Mouse (Mus musculus): ENCODE data around the gene Nckap5. TPM values are rescaled to one million over a fixed set of nuclear protein-coding genes. Genes with fewer than 3 reads are reported as not detected.

The Nckap5 gene
- polyA plus RNA-seq, 1 experiment from 2014 or later, result 10.1 TPM

DNA sequence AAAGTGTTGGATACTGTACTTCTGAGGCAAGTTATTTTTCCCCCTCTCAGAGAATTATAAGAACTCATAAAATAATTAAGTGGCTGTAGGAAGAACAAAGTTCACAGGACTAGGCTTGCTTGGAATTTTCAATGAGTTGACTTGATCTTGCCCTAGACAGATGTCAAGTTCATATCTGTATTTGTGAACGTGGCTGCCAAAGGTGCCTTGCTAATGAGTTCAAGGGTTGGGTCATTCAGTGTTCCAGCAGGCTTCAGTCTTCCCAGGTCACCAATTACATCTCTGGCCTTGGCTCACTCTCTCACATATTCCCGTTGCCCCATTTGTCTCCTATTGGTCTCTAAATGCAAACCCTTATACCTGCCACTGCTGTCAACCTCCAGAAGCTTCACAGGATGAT lies 846.0 kb downstream of the Nckap5 start:
- H3K4me1 ChIP-seq (replicated peaks; ENCODE audit: control insufficient read depth, insufficient read depth, low read length), result no peaks in the 10 kb centered on the region
- no peak for DNase-seq (ENCODE audit: low spot score)
- no peaks in the 10 kb centered on the region for H3K27me3 ChIP-seq (replicated peaks; ENCODE audit: control insufficient read depth, insufficient read depth, low read length)
- no peak overlapping the region for H3K27ac ChIP-seq (ENCODE audit: low read depth)
- H3K36me3 ChIP-seq (ENCODE audit: control insufficient read depth, insufficient read depth, low read length), result no peaks in the 10 kb centered on the region
- WGBS, result 52% methylated on average over 2 of the region's 2 CpGs
- no peak overlapping the region for H3K9ac ChIP-seq (ENCODE audit: low read length)
- no peak overlapping the region for H3K4me2 ChIP-seq (ENCODE audit: low read length)
- H3K4me3 ChIP-seq (ENCODE audit: low read depth, low read length), result no peak overlapping the region
- H3K9me3 ChIP-seq (ENCODE audit: control insufficient read depth, low read length), result no peaks in the 10 kb centered on the region
- no peak for ATAC-seq (replicated peaks; ENCODE audit: low FRiP score, low TSS enrichment, low read depth)

GRCm38 (mm10) chr1:125974649-125975048 lies 856.0 kb downstream of the Nckap5 start:
- no peaks in the 10 kb centered on the region for H3K9me3 ChIP-seq (ENCODE audit: control insufficient read depth, low read length)
- no peak overlapping the region for H3K9ac ChIP-seq (ENCODE audit: low read length)
- no peak for ATAC-seq (replicated peaks; ENCODE audit: low FRiP score, low TSS enrichment, low read depth)

GRCm38 (mm10) chr1:125971933-125972332 lies 858.7 kb downstream of the Nckap5 start:
- no peaks in the 10 kb centered on the region for H3K4me1 ChIP-seq (replicated peaks; ENCODE audit: control insufficient read depth, insufficient read depth, low read length)
- H3K27me3 ChIP-seq (replicated peaks; ENCODE audit: control insufficient read depth, insufficient read depth, low read length), result no peaks in the 10 kb centered on the region
- no peak overlapping the region for H3K4me2 ChIP-seq (ENCODE audit: low read length)
- H3K36me3 ChIP-seq (ENCODE audit: control insufficient read depth, insufficient read depth, low read length), result no peaks in the 10 kb centered on the region
- no peak for ATAC-seq (replicated peaks; ENCODE audit: low FRiP score, low TSS enrichment, low read depth)
- no peaks in the 10 kb centered on the region for H3K9me3 ChIP-seq (ENCODE audit: control insufficient read depth, low read length)
- WGBS, result 63% methylated on average over 6 of the region's 6 CpGs
- H3K27ac ChIP-seq (ENCODE audit: low read depth), result no peak overlapping the region
- no peak for DNase-seq (ENCODE audit: low spot score)
- no peak overlapping the region for H3K4me3 ChIP-seq (ENCODE audit: low read depth, low read length)
- H3K9ac ChIP-seq (ENCODE audit: low read length), result no peak overlapping the region

More at GRCm38 (mm10) chr1:125974649-125975048, 856.0 kb downstream of the Nckap5 start:
- no peak overlapping the region for H3K4me2 ChIP-seq (ENCODE audit: low read length)
- no peak overlapping the region for H3K4me3 ChIP-seq (ENCODE audit: low read depth, low read length)
- H3K27ac ChIP-seq (ENCODE audit: low read depth), result no peak overlapping the region
- no peak for DNase-seq (ENCODE audit: low spot score)
- WGBS, result 78% methylated on average over 3 of the region's 3 CpGs
- no peaks in the 10 kb centered on the region for H3K27me3 ChIP-seq (replicated peaks; ENCODE audit: control insufficient read depth, insufficient read depth, low read length)
- no peaks in the 10 kb centered on the region for H3K4me1 ChIP-seq (replicated peaks; ENCODE audit: control insufficient read depth, insufficient read depth, low read length)
- no peaks in the 10 kb centered on the region for H3K36me3 ChIP-seq (ENCODE audit: control insufficient read depth, insufficient read depth, low read length)

GRCm38 (mm10) chr1:125967671-125968070 lies 862.9 kb downstream of the Nckap5 start:
- no peak for ATAC-seq (replicated peaks; ENCODE audit: low FRiP score, low TSS enrichment, low read depth)

DNA sequence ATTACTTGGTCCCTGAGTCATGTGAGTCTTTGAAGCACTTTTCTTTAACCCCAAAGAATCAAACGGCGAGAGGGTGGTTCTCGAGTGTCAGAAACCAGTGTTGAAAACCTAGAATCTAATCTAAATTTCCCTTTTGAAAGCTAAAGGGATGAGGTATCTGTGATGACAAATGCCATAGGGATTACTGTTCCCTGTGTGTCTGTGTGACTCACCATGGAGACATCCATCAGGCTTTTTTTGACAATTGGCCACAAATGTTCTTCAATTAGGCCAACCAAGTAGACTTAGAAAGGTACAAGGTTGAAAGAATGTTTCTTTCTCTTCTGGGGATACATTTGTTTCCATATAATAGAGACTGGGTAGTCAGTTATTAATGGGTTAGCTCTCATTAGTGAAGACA lies 879.6 kb downstream of the Nckap5 start:
- H3K4me2 ChIP-seq (ENCODE audit: low read length), result no peak overlapping the region
- H3K9me3 ChIP-seq (ENCODE audit: control insufficient read depth, low read length), result no peaks in the 10 kb centered on the region
- no peak overlapping the region for H3K4me3 ChIP-seq (ENCODE audit: low read depth, low read length)
- no peaks in the 10 kb centered on the region for H3K36me3 ChIP-seq (ENCODE audit: control insufficient read depth, insufficient read depth, low read length)
- no peaks in the 10 kb centered on the region for H3K27me3 ChIP-seq (replicated peaks; ENCODE audit: control insufficient read depth, insufficient read depth, low read length)
- H3K27ac ChIP-seq (ENCODE audit: low read depth), result no peak overlapping the region
- WGBS, result 86% methylated on average over 3 of the region's 3 CpGs
- H3K9ac ChIP-seq (ENCODE audit: low read length), result no peak overlapping the region
- DNase-seq (ENCODE audit: low spot score) (no peak), ATAC-seq (replicated peaks; ENCODE audit: low FRiP score, low TSS enrichment, low read depth) (no peak)
- H3K4me1 ChIP-seq (replicated peaks; ENCODE audit: control insufficient read depth, insufficient read depth, low read length), result no peaks in the 10 kb centered on the region

More at GRCm38 (mm10) chr1:125967671-125968070, 862.9 kb downstream of the Nckap5 start:
- H3K4me2 ChIP-seq (ENCODE audit: low read length), result no peak overlapping the region
- H3K27me3 ChIP-seq (replicated peaks; ENCODE audit: control insufficient read depth, insufficient read depth, low read length), result no peaks in the 10 kb centered on the region
- no peak overlapping the region for H3K4me3 ChIP-seq (ENCODE audit: low read depth, low read length)
- no peaks in the 10 kb centered on the region for H3K36me3 ChIP-seq (ENCODE audit: control insufficient read depth, insufficient read depth, low read length)
- H3K27ac ChIP-seq (ENCODE audit: low read depth), result no peak overlapping the region
- DNase-seq (ENCODE audit: low spot score), result no peak
- WGBS, result 64% methylated on average over 6 of the region's 6 CpGs
- H3K9me3 ChIP-seq (ENCODE audit: control insufficient read depth, low read length), result no peaks in the 10 kb centered on the region
- H3K4me1 ChIP-seq (replicated peaks; ENCODE audit: control insufficient read depth, insufficient read depth, low read length), result no peaks in the 10 kb centered on the region
- no peak overlapping the region for H3K9ac ChIP-seq (ENCODE audit: low read length)

DNA sequence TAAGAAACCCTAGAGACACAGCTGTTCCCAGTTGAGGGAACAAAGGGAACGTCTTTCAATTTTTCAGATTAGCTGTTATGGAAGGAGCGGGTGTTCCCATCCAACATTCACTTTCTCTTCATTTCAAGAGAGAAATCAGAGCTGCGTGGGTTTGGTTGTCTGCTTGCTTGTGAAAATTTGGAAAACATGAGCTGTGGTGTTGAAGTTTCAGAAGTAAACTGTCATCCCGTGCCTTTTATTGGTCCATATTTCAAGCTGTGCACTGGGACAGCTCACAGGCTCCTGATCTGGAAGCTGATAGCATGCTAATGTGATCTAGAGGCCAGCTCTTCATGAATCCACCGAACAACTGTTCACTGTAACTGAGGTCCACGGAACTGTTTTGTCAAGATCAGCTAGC lies 881.5 kb downstream of the Nckap5 start:
- Histone ChIP-seq H3K4me1 (replicated peaks; ENCODE audit: control insufficient read depth, insufficient read depth, low read length) (no peaks in the 10 kb centered on the region), H3K27ac (ENCODE audit: low read depth) (no peak overlapping the region), H3K4me2 (ENCODE audit: low read length) (no peak overlapping the region), H3K27me3 (replicated peaks; ENCODE audit: control insufficient read depth, insufficient read depth, low read length) (no peaks in the 10 kb centered on the region), H3K9me3 (ENCODE audit: control insufficient read depth, low read length) (no peaks in the 10 kb centered on the region), H3K4me3 (ENCODE audit: low read depth, low read length) (no peak overlapping the region), H3K36me3 (ENCODE audit: control insufficient read depth, insufficient read depth, low read length) (no peaks in the 10 kb centered on the region), H3K9ac (ENCODE audit: low read length) (no peak overlapping the region)
- DNase-seq (ENCODE audit: low spot score), result no peak
- no peak for ATAC-seq (replicated peaks; ENCODE audit: low FRiP score, low TSS enrichment, low read depth)
- WGBS, result 60% methylated on average over 6 of the region's 6 CpGs

DNA sequence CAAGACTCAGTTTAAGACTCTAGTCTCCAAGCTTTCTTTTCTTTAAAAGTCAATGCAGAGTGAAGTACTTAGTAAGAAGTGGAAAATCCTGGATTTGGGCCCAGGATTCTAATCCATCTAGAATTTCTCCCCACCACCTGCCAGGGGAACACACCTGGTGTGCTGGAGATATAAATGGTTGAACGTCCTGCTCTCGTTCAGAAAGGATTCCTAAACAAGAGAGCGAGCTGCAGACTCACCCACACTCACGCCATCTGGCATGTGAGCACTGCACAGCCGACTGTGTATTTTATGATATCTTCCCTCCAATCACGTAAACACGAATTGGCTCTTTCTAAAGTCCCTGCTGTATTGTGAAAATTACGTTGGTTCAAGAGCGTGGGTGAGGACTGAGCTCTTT lies 885.5 kb downstream of the Nckap5 start:
- no peak overlapping the region for H3K4me2 ChIP-seq (ENCODE audit: low read length)
- H3K27ac ChIP-seq (ENCODE audit: low read depth), result no peak overlapping the region
- ATAC-seq (replicated peaks; ENCODE audit: low FRiP score, low TSS enrichment, low read depth) (no peak), DNase-seq (ENCODE audit: low spot score) (no peak)
- no peaks in the 10 kb centered on the region for H3K9me3 ChIP-seq (ENCODE audit: control insufficient read depth, low read length)
- no peaks in the 10 kb centered on the region for H3K27me3 ChIP-seq (replicated peaks; ENCODE audit: control insufficient read depth, insufficient read depth, low read length)
- WGBS, result 33% methylated on average over 9 of the region's 9 CpGs
- no peaks in the 10 kb centered on the region for H3K4me1 ChIP-seq (replicated peaks; ENCODE audit: control insufficient read depth, insufficient read depth, low read length)
- H3K36me3 ChIP-seq (ENCODE audit: control insufficient read depth, insufficient read depth, low read length), result no peaks in the 10 kb centered on the region
- H3K9ac ChIP-seq (ENCODE audit: low read length), result no peak overlapping the region
- H3K4me3 ChIP-seq (ENCODE audit: low read depth, low read length), result no peak overlapping the region

- Histone ChIP-seq H3K27me3 (replicated peaks; ENCODE audit: control insufficient read depth, insufficient read depth, low read length) (no peaks in the 10 kb centered on the region), H3K4me2 (ENCODE audit: low read length) (no peak overlapping the region), H3K9ac (ENCODE audit: low read length) (no peak overlapping the region), H3K36me3 (ENCODE audit: control insufficient read depth, insufficient read depth, low read length) (no peaks in the 10 kb centered on the region), H3K9me3 (ENCODE audit: control insufficient read depth, low read length) (no peaks in the 10 kb centered on the region), H3K4me3 (ENCODE audit: low read depth, low read length) (no peak overlapping the region), H3K27ac (ENCODE audit: low read depth) (no peak overlapping the region), H3K4me1 (replicated peaks; ENCODE audit: control insufficient read depth, insufficient read depth, low read length) (no peaks in the 10 kb centered on the region)
- 61% methylated on average over 1 of the region's 1 CpGs for WGBS
- ATAC-seq (replicated peaks; ENCODE audit: low FRiP score, low TSS enrichment, low read depth) (no peak), DNase-seq (ENCODE audit: low spot score) (no peak)
Observed at GRCm38 (mm10) chr1:125943305-125943704, 887.3 kb downstream of the Nckap5 start.

GRCm38 (mm10) chr1:125925486-125925885 lies 905.1 kb downstream of the Nckap5 start:
- Histone ChIP-seq H3K9ac (ENCODE audit: low read length) (no peak overlapping the region), H3K9me3 (ENCODE audit: control insufficient read depth, low read length) (no peaks in the 10 kb centered on the region), H3K4me2 (ENCODE audit: low read length) (no peak overlapping the region), H3K36me3 (ENCODE audit: control insufficient read depth, insufficient read depth, low read length) (no peaks in the 10 kb centered on the region), H3K27ac (ENCODE audit: low read depth) (no peak overlapping the region), H3K4me3 (ENCODE audit: low read depth, low read length) (no peak overlapping the region), H3K27me3 (replicated peaks; ENCODE audit: control insufficient read depth, insufficient read depth, low read length) (no peaks in the 10 kb centered on the region), H3K4me1 (replicated peaks; ENCODE audit: control insufficient read depth, insufficient read depth, low read length) (no peaks in the 10 kb centered on the region)
- 93% methylated on average over 10 of the region's 10 CpGs for WGBS
- ATAC-seq (replicated peaks; ENCODE audit: low FRiP score, low TSS enrichment, low read depth), result no peak
- no peak for DNase-seq (ENCODE audit: low spot score)
